Mouse (Mus musculus): ENCODE measurements at regions not wholly inside any gene's neighbourhood (a gene's known extent, or its start where the extent isn't known, plus 50 kb on each side); places are given as distances from the start of the nearest gene placed in this dataset.

DNA sequence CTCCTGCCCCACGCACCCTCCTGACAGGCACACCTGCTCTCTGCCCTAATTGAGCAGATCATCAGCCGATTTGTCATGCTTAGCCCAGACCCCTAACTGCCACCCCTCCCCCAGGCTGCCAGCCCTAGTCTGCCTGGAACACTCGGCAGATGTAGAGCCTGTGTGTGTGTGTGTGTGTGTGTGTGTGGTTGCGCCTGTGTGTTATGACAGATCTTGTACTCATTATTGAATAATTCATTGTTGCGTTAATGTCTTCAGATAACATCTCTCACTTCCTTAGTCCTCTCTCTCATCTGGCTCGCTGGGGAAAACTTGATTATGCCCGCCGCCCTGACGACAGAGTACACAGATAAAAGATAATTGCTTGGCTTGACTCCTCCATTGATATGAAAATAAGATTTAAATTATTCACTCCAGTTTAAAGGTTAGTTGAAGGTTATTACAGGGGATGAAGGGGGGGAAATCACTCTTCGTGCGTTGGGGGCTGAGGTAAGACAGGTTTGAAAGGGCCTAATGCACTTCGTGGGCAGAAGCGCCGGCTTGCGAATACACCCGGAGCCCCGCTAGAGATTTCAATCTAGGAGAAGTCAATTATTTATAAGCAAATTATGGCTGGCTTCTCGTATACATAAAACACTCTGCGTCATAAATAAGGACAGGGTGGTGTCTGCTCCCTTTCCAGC, 260.3 kb upstream of the Tle3 start:
- TF ChIP-seq CTCF (IDR thresholded peaks at IDR 0.05; ENCODE audit: borderline replicate concordance, insufficient read depth, low read depth, low read length) = no peak
- no peak for TF ChIP-seq POLR2A (IDR thresholded peaks at IDR 0.05; ENCODE audit: borderline replicate concordance, insufficient read depth, low read length)

All from cerebellum, adult 2 months (tissue).